Mouse (Mus musculus) ES-CJ7 (cell line): ENCODE results near the gene Timm13.

ENCODE experiments used
- DNase-seq: peaks from one replicate; pipeline ENCODE4 v3.0.0; 2011; ENCODE audit warnings: low read depth, low spot score

The Timm13 gene

GRCm38 (mm10) chr10:80932700-80933420, 32.1 kb upstream of the Timm13 start:
- DNase-seq, result no peak

GRCm38 (mm10) chr10:80932206-80932605, 31.4 kb upstream of the Timm13 start:
- peak; percentile 78 for DNase-seq

- DNase-seq, result peak; percentile 74
Measured at GRCm38 (mm10) chr10:80931695-80932094, 30.9 kb upstream of the Timm13 start.

- no peak for DNase-seq
Measured at GRCm38 (mm10) chr10:80931153-80931671, 30.4 kb upstream of the Timm13 start.

GRCm38 (mm10) chr10:80930361-80931152, 29.8 kb upstream of the Timm13 start:
- DNase-seq, result no peak

- DNase-seq, result peak; percentile 99
Measured at GRCm38 (mm10) chr10:80929299-80930226, 28.8 kb upstream of the Timm13 start, which contains the start of gene Gadd45b. Gadd45b (plus strand) TSS chr10:80930073.

GRCm38 (mm10) chr10:80928586-80929298, 28.0 kb upstream of the Timm13 start:
- peak; percentile 92 for DNase-seq

GRCm38 (mm10) chr10:80925472-80925871, 24.7 kb upstream of the Timm13 start:
- peak; percentile 75 for DNase-seq

GRCm38 (mm10) chr10:80921923-80922322, 21.2 kb upstream of the Timm13 start:
- no peak for DNase-seq

GRCm38 (mm10) chr10:80917779-80918434, 17.1 kb upstream of the Timm13 start, which contains the start of gene Lmnb2:
Lmnb2 (minus strand) TSS chr10:80918245.
- peak; percentile 73 for DNase-seq

- DNase-seq, result peak; percentile 92
Measured at GRCm38 (mm10) chr10:80917336-80917778, 16.6 kb upstream of the Timm13 start.

- DNase-seq, result no peak
Measured at GRCm38 (mm10) chr10:80915736-80916135, 15.0 kb upstream of the Timm13 start.

- DNase-seq, result no peak
Measured at GRCm38 (mm10) chr10:80915260-80915659, 14.5 kb upstream of the Timm13 start.

- DNase-seq, result no peak
Measured at GRCm38 (mm10) chr10:80914253-80914656, 13.5 kb upstream of the Timm13 start.

GRCm38 (mm10) chr10:80913364-80914011, 12.7 kb upstream of the Timm13 start:
- no peak for DNase-seq

- DNase-seq, result no peak
Measured at GRCm38 (mm10) chr10:80911891-80912290, 11.1 kb upstream of the Timm13 start.

GRCm38 (mm10) chr10:80911354-80911753, 10.6 kb upstream of the Timm13 start:
- DNase-seq, result no peak

GRCm38 (mm10) chr10:80909375-80910162, 8.8 kb upstream of the Timm13 start:
- no peak for DNase-seq

GRCm38 (mm10) chr10:80904709-80905108, 3.9 kb upstream of the Timm13 start:
- no peak for DNase-seq
